Mouse (Mus musculus): ENCODE results near the gene Irgc1.

- no peak for TF ChIP-seq CTCF (conservative IDR thresholded peaks at IDR 0.05; ENCODE audit: low read length)
- no peak for TF ChIP-seq POU5F1 (IDR thresholded peaks at IDR 0.05; ENCODE audit: borderline replicate concordance, low read length)
- no peak for TF ChIP-seq NANOG (IDR thresholded peaks at IDR 0.05; ENCODE audit: borderline replicate concordance, low read length)
Measured at GRCm38 (mm10) chr7:24394475-24395161, 57.5 kb downstream of the Irgc1 start.

Measured in E14TG2a.4 (cell line).